Mouse (Mus musculus) brain, embryonic 14.5 days (tissue): ENCODE data around the gene Gpr68.

Source experiments
- CTCF ChIP-seq: fragments of 200-500 bp; IDR thresholded peaks from 2 replicates; pipeline ENCODE4 v1.5.1; 2012; ENCODE audit warnings: inconsistent platforms, mild to moderate bottlenecking, moderate library complexity, borderline replicate concordance; ENCODE audit not compliant: insufficient read depth, insufficient read length; ENCODE audit errors: extremely low read depth
- POLR2A ChIP-seq: fragments of 200-500 bp; IDR thresholded peaks from 2 replicates; pipeline ENCODE4 v1.6.1; 2012; ENCODE audit warnings: mild to moderate bottlenecking, inconsistent platforms, borderline replicate concordance; ENCODE audit not compliant: poor library complexity, insufficient read depth, insufficient read length, severe bottlenecking; ENCODE audit errors: extremely low read depth

DNA sequence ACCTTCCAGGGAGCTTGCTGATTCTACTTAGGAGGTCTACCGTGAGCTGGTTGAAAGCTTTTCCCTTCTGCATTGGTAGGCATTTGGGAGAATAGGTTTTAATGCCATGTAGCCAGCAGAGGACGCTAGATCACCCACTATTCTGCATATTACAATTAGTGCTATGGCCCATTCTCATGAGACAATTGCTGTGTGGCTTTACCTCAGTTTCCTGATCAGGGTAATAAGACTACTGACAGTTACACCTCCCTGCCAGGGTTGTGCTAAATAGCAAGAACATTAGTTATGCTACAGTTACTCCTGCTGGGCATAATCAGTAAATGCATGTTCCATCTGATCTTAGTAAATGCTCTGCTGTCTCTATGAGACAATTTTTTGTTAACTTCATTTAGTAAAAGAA lies 62.2 kb downstream of the Gpr68 start:
- TF ChIP-seq CTCF (0 out of 2 replicates have a peak, but pooled peaks have one; percentile 12), POLR2A (no peak)
